ENCODE assay signal across 24 mouse cellular contexts in genomic region chr14:62053004-62053403, GRCm38 (mm10).
DNase-seq lines count a peak whose midpoint lies in the region; ATAC-seq lines count a peak whose summit lies in the region.
"Had no signal": no experiment of that assay in that cellular context is flagged by ENCODE, and none has a peak within 500 bp of the region (broad histone marks: within the 10 kb centered on the region; RNA-seq: fewer than 3 reads in every experiment).

No protein-coding gene starts in this region.

- no peak overlapping the region for H3K4me2 ChIP-seq in embryonic facial prominence, embryonic 12.5 days (replicated peaks)
- no peak overlapping the region for H3K4me2 ChIP-seq in embryonic facial prominence, embryonic 13.5 days
- H3K4me2 ChIP-seq in limb, embryonic 13.5 days (replicated peaks): peak overlapping the region; percentile 27
- H3K4me2 ChIP-seq: heart, embryonic 13.5 days; hindbrain, embryonic 14.5 days had no signal

- no peaks in the 10 kb centered on the region for H3K36me3 ChIP-seq in embryonic facial prominence, embryonic 12.5 days
- no peaks in the 10 kb centered on the region for H3K36me3 ChIP-seq in embryonic facial prominence, embryonic 10.5 days (replicated peaks)
- no peaks in the 10 kb centered on the region for H3K36me3 ChIP-seq in embryonic facial prominence, embryonic 13.5 days
- H3K36me3 ChIP-seq in limb, embryonic 13.5 days: no peaks in the 10 kb centered on the region
- H3K36me3 ChIP-seq: heart, embryonic 10.5 days; heart, embryonic 13.5 days had no signal

- intact Hi-C loops in left cerebral cortex, postnatal 14 days (cut with DNase I): loop anchor here (10.0 kb wide), 1 partner anchor 182 kb away; no protein-coding TSS in a partner anchor

- 65% methylated on average over 6 of the region's 6 CpGs for WGBS in embryonic facial prominence, embryonic 12.5 days
- WGBS in embryonic facial prominence, embryonic 10.5 days: 86% methylated on average over 6 of the region's 6 CpGs
- WGBS in embryonic facial prominence, embryonic 13.5 days: 43% methylated on average over 6 of the region's 6 CpGs
- 29% methylated on average over 6 of the region's 6 CpGs for WGBS in limb, embryonic 13.5 days

- no peak overlapping the region for H3K9ac ChIP-seq in embryonic facial prominence, embryonic 12.5 days
- H3K9ac ChIP-seq in embryonic facial prominence, embryonic 13.5 days: no peak overlapping the region
- 0 out of 2 replicates have a peak overlapping the region, but pooled peaks have one; percentile 48 for H3K9ac ChIP-seq in limb, embryonic 13.5 days
- H3K9ac ChIP-seq: forebrain, postnatal 0 days; heart, embryonic 13.5 days; hindbrain, embryonic 14.5 days had no signal

- DNase-seq in embryonic facial prominence, embryonic 10.5 days (ENCODE audit: low spot score): no peak
- DNase-seq in left cerebral cortex, postnatal 14 days (ENCODE audit: low spot score in 2 of 2): no peak
- no peak for DNase-seq in frontal cortex, postnatal 36 days (ENCODE audit: low spot score in 2 of 2)
- DNase-seq: adrenal gland, adult 8-10 months; adrenal gland, postnatal 25 days; cerebellum, adult 11-12 months; cerebellum, adult 8-10 months; cerebellum, postnatal 10 days; cerebellum, postnatal 36 days; embryo, embryonic 11 days; forebrain, postnatal 0 days; gastrocnemius, postnatal 25 days; heart, postnatal 14 days; heart, postnatal 4 days had no signal

- H3K27ac ChIP-seq in embryonic facial prominence, embryonic 12.5 days: 0 out of 2 replicates have a peak overlapping the region, but pooled peaks have one; percentile 30
- H3K27ac ChIP-seq in embryonic facial prominence, embryonic 10.5 days (replicated peaks): no peak overlapping the region
- H3K27ac ChIP-seq in embryonic facial prominence, embryonic 13.5 days: peak overlapping the region; percentile 39
- H3K27ac ChIP-seq in limb, embryonic 13.5 days: peak overlapping the region; percentile 79
- H3K27ac ChIP-seq: heart, embryonic 10.5 days; heart, embryonic 13.5 days; hindbrain, embryonic 14.5 days; hindbrain, postnatal 0 days had no signal

- H3K27me3 ChIP-seq in embryonic facial prominence, embryonic 12.5 days: no peaks in the 10 kb centered on the region
- no peaks in the 10 kb centered on the region for H3K27me3 ChIP-seq in embryonic facial prominence, embryonic 10.5 days (replicated peaks; ENCODE audit: low read depth, poor library complexity, severe bottlenecking)
- H3K27me3 ChIP-seq in embryonic facial prominence, embryonic 13.5 days: no peaks in the 10 kb centered on the region
- H3K27me3 ChIP-seq in limb, embryonic 13.5 days: no peaks in the 10 kb centered on the region
- H3K27me3 ChIP-seq: heart, embryonic 13.5 days had no signal

- H3K4me3 ChIP-seq in embryonic facial prominence, embryonic 12.5 days: no peak overlapping the region
- no peak overlapping the region for H3K4me3 ChIP-seq in embryonic facial prominence, embryonic 10.5 days
- no peak overlapping the region for H3K4me3 ChIP-seq in embryonic facial prominence, embryonic 13.5 days
- no peak overlapping the region for H3K4me3 ChIP-seq in limb, embryonic 13.5 days
- H3K4me3 ChIP-seq: heart, embryonic 10.5 days; heart, embryonic 13.5 days had no signal

- peaks cover 5% of the 10 kb centered on the region; the same call in 1 of the 2 replicates for H3K4me1 ChIP-seq in embryonic facial prominence, embryonic 12.5 days
- H3K4me1 ChIP-seq in embryonic facial prominence, embryonic 10.5 days: peaks cover 6% of the 10 kb centered on the region; the same call in 1 of the 2 replicates
- H3K4me1 ChIP-seq in embryonic facial prominence, embryonic 13.5 days: peaks cover 22% of the 10 kb centered on the region; the same call in 1 of the 2 replicates
- H3K4me1 ChIP-seq in limb, embryonic 13.5 days: peaks cover 31% of the 10 kb centered on the region
- H3K4me1 ChIP-seq: heart, embryonic 10.5 days had no signal

- H3K9me3 ChIP-seq in embryonic facial prominence, embryonic 12.5 days: no peaks in the 10 kb centered on the region
- no peaks in the 10 kb centered on the region for H3K9me3 ChIP-seq in embryonic facial prominence, embryonic 10.5 days
- H3K9me3 ChIP-seq in embryonic facial prominence, embryonic 13.5 days: no peaks in the 10 kb centered on the region
- peaks cover 9% of the 10 kb centered on the region for H3K9me3 ChIP-seq in limb, embryonic 13.5 days
- H3K9me3 ChIP-seq: heart, embryonic 10.5 days had no signal

- ATAC-seq in embryonic facial prominence, embryonic 12.5 days (ENCODE audit: insufficient number of reproducible peaks, insufficient read depth, low FRiP score, low TSS enrichment): no peak
- no peak for ATAC-seq in embryonic facial prominence, embryonic 13.5 days (ENCODE audit: insufficient number of reproducible peaks, insufficient read depth, low FRiP score, low TSS enrichment, low read depth)
- ATAC-seq in limb, embryonic 13.5 days (ENCODE audit: low FRiP score, low read depth): peak; percentile 67
- ATAC-seq: activated CD4-positive, CD25-positive, alpha-beta regulatory T cell, adult 4 months; forebrain, embryonic 14.5 days; forebrain, postnatal 0 days; hindbrain, postnatal 0 days; inflammation-experienced regulatory T-cells, adult 6 months had no signal
